14 mouse cellular contexts compared by ENCODE assay signal in genomic region chr1:55212771-55213170, GRCm38 (mm10).
"Had no signal": no experiment of that assay in that cellular context is flagged by ENCODE, and none has a peak within 500 bp of the region (broad histone marks: within the 10 kb centered on the region; RNA-seq: fewer than 3 reads in every experiment).

No protein-coding gene starts in this region.

- H3K27ac ChIP-seq: kidney, postnatal 0 days; limb, embryonic 15.5 days; liver, embryonic 12.5 days; lung, embryonic 15.5 days; midbrain, embryonic 12.5 days; neural tube, embryonic 13.5 days had no signal

- H3K4me3 ChIP-seq: limb, embryonic 15.5 days; liver, embryonic 12.5 days; lung, embryonic 15.5 days; midbrain, embryonic 12.5 days; neural tube, embryonic 13.5 days had no signal

- H3K9me3 ChIP-seq: limb, embryonic 15.5 days; liver, embryonic 12.5 days; lung, embryonic 15.5 days; midbrain, embryonic 12.5 days; neural tube, embryonic 13.5 days had no signal

- ATAC-seq: liver, embryonic 12.5 days; midbrain, embryonic 16.5 days had no signal

- H3K9ac ChIP-seq: limb, embryonic 15.5 days; liver, embryonic 12.5 days; lung, embryonic 15.5 days; midbrain, embryonic 12.5 days; neural tube, embryonic 13.5 days had no signal

- H3K4me1 ChIP-seq: midbrain, embryonic 12.5 days had no signal

- H3K27me3 ChIP-seq: limb, embryonic 15.5 days; liver, embryonic 12.5 days; lung, embryonic 15.5 days; midbrain, embryonic 12.5 days; neural tube, embryonic 13.5 days had no signal

- H3K36me3 ChIP-seq: liver, embryonic 12.5 days; lung, embryonic 15.5 days; midbrain, embryonic 12.5 days; neural tube, embryonic 13.5 days had no signal

- DNase-seq: kidney, adult 8-10 months; kidney, postnatal 36 days; layer of hippocampus, adult 9-11 months; layer of hippocampus, postnatal 36 days; right cerebral cortex, postnatal 14 days; thymus, adult 18-20 months; thymus, postnatal 25 days had no signal

- H3K4me2 ChIP-seq: limb, embryonic 15.5 days; liver, embryonic 12.5 days; midbrain, embryonic 12.5 days; neural tube, embryonic 13.5 days had no signal
